Mouse (Mus musculus) erythroblast, embryonic 14.5 days (primary cell): Measurements from ENCODE around the gene Pip4k2a.

Experiments used
- GATA1 ChIP-seq: IDR thresholded peaks from 2 replicates; pipeline ENCODE4 v1.6.1; 2012; ENCODE audit warnings: low read length, inconsistent platforms, mixed read lengths
- TAL1 ChIP-seq: IDR thresholded peaks from 3 replicates; pipeline ENCODE4 v1.6.1; 2012; ENCODE audit warnings: low read length, inconsistent platforms, mixed read lengths

DNA sequence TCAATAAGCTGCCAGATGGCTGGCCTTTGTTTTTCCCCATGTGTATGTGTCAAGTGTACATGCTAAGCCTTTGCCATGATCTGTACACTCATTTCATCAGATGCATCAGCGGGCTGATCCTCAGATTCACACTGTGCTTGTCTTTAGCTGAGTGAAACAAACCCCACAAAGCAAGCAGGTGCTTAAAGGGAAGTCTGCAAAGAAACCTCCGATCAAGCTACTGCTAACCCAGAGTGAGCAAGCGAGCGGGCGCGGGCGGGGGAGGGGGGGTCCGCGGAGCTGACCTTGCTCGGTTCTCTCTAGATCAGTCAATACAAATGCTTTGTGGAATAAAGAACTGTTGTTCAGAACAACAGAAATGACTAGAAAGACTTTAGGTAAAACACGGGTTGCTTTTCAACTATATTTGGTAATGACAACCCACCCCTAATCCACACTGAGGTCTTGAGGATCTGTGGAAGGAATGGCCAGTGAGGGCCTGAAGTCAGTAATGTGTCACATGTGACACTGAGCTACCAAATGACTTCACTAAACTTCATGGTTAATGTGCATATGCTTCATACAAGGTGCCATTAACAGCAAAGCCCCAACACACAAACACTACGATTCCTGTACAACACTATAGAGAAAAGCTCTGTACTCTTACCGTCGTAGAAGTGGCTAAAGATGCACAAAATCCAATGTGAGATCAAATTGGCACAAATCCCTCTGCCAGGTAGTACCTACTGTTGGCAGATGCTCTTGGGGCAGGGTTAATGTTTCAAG is 81.1 kb downstream of the Pip4k2a start:
- TF ChIP-seq GATA1 (no peak), TAL1 (no peak)
